Mouse (Mus musculus): ENCODE measurements at regions not wholly inside any gene's neighbourhood (a gene's known extent, or its start where the extent isn't known, plus 50 kb on each side); places are given as distances from the start of the nearest gene placed in this dataset.

DNA sequence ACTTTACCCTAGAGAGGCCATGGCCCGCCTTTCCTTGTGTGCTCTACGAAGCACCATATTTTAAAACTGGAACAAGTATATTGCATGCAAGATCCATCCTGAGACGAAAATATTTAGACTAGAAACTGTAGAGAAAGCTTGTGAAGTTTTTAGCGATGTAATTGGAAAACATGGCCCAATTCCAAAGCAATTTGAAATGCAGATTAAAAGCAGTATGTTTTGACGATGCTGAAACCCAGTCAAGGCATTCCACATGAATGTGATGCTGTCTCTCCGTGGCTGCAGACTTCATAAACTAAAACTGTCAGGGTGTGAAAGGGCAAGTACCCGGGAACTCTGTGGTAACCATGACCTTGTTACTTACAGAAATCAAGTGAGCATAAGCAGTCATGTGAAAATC lies 185.8 kb upstream of the Prkcq start:
- DNase-seq (ENCODE audit: extremely low spot score, low read depth, low spot score) = no peak

GRCm38 (mm10) chr2:10990043-10990728 lies 181.7 kb upstream of the Prkcq start:
- no peak for DNase-seq (ENCODE audit: extremely low spot score, low read depth, low spot score)

GRCm38 (mm10) chr2:10998798-10999197 lies 173.1 kb upstream of the Prkcq start:
- DNase-seq (ENCODE audit: extremely low spot score, low read depth, low spot score) = no peak

DNA sequence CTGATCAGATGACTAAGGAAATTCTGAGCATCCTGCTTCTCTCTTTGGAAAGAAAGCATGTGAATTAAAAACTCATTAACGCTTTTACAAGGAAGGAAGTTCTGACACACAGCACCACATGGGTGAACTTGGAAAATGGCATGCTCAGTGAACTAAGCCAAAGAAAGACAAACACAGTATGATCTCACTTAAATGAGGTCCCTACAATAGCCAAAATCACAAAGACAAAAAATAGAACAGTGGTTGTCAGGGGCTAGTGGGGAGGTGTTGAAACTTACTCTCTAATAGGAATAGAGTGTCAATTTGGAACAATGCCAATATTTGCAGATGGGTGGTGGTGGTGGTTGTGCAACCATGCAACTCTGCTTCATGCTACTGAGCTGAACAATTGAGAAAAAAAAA lies 172.7 kb upstream of the Prkcq start:
- DNase-seq (ENCODE audit: extremely low spot score, low read depth, low spot score) = no peak

- no peak for DNase-seq (ENCODE audit: extremely low spot score, low read depth, low spot score)
Measured at GRCm38 (mm10) chr2:11005806-11006205, 166.1 kb upstream of the Prkcq start.

DNA sequence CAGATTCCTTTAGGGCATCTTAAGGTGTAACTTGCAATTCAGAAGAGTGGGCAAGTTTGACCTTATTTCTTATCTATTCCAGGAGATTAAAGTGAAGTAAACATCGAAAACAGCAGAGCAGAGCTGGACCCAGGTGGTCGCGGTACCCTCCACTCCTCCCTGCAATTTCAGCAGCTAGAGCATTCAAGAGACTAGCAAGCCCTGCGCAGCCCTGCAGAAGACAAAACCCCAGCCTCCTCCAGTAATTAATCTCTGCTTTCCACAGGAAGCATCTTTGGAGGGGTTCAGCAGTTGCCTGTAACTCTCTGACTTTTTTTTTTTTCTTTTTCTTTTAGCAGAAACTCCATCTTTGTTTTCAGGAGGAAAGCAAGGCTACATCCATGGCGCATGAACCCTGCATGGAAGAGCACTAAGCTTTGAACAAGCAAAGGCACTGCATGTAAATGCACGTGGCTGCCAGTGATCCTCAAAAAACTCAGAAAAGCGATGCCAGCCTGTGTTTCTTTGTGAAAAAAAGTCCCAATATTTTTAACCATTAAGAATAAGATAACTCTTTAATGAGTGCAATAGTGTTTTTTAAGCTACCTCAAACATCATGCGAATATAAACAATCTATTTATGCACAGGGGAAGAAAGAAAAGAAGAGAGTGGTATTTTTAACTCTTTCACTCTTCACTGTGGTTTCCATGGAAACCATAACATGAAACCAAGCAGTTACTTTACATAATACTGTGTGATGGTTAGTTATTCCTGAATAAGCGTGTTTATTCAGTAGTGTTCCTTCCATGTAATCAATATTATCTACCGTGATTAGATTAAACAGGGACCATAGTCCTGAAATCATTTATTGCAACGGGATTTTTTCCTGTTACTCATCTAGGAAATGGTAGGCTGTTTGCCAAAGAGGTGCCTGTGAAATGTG lies 160.6 kb upstream of the Prkcq start:
- DNase-seq (ENCODE audit: extremely low spot score, low read depth, low spot score) = no peak

DNA sequence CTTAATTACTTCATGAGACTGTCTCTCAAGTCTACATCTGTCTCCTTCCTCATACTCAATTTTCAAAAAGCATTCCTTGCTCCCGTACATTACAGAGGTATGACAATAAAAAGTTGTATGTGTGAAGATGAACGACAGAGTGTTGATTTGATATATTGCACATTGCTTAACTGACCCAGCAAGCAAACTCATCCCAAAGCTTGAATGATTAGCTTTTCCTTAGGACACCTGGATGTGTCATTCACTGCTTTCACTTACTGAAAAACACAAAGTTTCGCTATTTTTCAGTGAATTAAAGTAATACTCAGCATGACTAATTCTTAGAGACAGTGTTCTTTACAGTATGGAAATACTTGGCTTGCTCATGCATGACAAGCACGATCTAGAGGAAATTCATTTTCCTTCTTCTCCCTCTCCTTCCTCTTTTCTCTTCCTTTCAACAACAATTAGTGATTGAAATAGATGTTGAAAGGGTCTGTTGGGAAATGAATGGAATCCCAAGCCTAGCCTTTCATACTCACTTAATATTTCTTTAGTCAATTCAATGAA lies 159.5 kb upstream of the Prkcq start:
- no peak for DNase-seq (ENCODE audit: extremely low spot score, low read depth, low spot score)

GRCm38 (mm10) chr2:11013154-11013553 lies 158.8 kb upstream of the Prkcq start:
- no peak for DNase-seq (ENCODE audit: extremely low spot score, low read depth, low spot score)

DNA sequence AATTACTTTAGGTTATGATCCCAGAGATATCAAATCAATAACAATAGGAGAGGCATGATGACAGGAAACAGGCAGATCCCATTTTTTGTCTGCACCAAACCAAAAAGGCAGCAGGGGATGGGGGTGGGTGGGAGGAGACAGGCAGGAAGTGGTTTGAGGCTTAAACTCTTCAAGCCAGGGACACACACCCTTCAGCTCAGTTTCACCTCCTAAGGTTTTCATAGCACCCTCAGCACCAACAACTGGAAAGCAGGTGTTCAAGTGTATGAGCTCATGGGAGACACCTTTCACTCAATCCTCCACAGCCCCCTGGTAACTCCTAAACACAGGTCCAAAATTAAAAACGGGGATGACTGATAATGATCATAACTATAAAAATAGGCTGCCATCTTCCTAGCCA lies 155.5 kb upstream of the Prkcq start:
- no peak for DNase-seq (ENCODE audit: extremely low spot score, low read depth, low spot score)

DNA sequence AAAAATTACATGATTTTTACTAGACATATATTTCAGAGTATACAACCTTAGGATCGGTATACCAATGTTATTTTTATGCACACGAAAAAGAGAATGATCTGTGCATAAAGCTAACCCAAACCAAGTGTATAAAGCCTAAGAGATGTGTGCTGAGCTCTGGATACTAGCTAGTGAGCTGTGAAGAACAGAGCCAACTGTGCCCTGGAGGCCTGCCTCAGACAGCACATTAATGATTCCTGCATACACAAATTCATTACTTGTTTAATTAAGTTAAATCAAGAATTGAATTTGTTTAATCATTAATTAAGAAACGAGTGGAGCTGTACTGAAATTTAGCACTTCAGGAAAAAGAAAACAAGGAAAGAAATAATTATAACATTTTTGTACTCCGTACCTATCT lies 139.0 kb upstream of the Prkcq start:
- DNase-seq (ENCODE audit: extremely low spot score, low read depth, low spot score) = no peak

- no peak for DNase-seq (ENCODE audit: extremely low spot score, low read depth, low spot score)
Measured at GRCm38 (mm10) chr2:11034178-11034577, 137.7 kb upstream of the Prkcq start.

DNA sequence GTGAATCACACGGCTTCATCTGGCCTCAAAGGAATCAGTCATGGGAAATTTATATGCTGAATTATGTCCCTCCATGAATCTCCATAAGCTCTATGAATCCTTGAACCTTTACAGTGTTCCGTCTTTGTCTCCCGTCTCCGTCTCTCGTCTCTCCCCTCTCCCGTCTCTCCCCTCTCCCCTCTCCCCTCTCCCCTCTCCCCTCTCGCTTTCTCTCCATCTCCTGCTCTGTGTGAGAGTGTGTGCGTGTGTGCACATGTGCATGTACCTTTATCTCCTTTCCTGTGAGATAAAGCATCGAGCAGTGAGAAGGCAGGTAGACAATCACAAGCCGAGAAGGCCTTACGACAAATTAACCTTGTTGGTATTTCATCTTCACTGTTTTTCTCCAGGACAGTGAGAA lies 134.6 kb upstream of the Prkcq start:
- no peak for DNase-seq (ENCODE audit: extremely low spot score, low read depth, low spot score)

- no peak for DNase-seq (ENCODE audit: extremely low spot score, low read depth, low spot score)
Measured at GRCm38 (mm10) chr2:11038440-11038839, 133.5 kb upstream of the Prkcq start.

GRCm38 (mm10) chr2:11040005-11040404 lies 131.9 kb upstream of the Prkcq start:
- DNase-seq (ENCODE audit: extremely low spot score, low read depth, low spot score) = no peak

GRCm38 (mm10) chr2:11044727-11045274 lies 127.1 kb upstream of the Prkcq start:
- no peak for DNase-seq (ENCODE audit: extremely low spot score, low read depth, low spot score)

DNA sequence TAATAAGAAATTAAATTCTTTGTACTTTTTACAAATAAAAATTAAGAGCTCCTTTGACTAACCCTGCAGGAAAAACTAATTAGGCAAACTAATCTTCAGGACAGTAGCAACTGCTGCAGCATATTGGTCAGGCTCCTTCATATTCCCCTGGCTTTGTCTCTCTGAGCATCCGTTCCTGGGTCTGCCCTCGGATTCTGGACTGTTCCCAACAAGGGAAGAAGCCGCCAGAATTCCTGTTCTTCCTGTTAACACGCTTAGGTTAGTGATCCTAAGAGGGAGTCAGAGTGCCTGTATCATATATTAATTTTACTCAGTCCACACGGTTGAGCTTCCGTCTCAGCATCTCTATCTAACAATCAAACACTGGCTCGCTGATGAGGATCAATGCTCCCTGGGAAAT lies 120.3 kb upstream of the Prkcq start:
- DNase-seq (ENCODE audit: extremely low spot score, low read depth, low spot score) = no peak

- peak; percentile 28 for DNase-seq (ENCODE audit: extremely low spot score, low read depth, low spot score)
Measured at GRCm38 (mm10) chr2:11059731-11060425, 112.0 kb upstream of the Prkcq start.

DNA sequence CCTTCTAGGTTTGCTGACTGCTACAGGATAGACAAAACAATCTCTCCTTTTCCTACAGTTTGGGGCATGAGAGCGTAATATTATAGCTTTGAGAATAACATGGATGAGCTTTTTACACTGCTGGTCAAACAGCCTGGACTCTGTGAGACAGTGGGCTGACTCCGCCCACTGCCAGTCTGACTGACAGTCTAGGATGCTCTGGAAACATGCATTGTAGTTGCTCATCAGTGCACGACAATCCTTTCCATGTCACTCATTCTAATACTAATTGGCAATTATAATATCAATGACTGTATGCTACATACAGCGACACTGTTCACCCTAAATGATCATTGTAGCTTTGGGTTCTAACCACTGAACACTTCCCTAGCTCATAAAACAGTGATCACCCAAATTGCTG lies 104.5 kb upstream of the Prkcq start:
- DNase-seq (ENCODE audit: extremely low spot score, low read depth, low spot score) = no peak

DNA sequence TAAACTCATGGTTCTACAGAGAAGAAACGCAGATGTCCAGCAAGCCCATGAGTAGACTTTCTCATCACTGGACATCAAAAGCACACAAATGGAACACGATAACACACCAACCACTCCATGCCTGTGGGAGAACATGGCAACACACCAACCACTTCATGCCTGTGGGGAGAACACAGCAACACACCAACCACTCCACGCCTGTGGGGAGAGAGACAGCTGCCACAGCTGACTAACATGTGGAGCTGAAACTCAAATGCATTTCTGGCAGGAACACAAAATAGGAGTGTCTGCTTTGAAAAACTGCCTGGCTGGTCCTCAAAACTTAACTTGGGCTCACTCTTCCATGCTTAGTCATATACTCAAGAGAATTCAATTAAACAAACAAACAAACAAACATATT lies 88.4 kb upstream of the Prkcq start:
- DNase-seq (ENCODE audit: extremely low spot score, low read depth, low spot score) = no peak

- peak; percentile 2 for DNase-seq (ENCODE audit: extremely low spot score, low read depth, low spot score)
Measured at GRCm38 (mm10) chr2:11086996-11087395, 84.9 kb upstream of the Prkcq start.
